Mouse (Mus musculus) stomach, postnatal 0 days (tissue): ENCODE results near the gene Nanog. TPM values are rescaled to one million over a fixed set of nuclear protein-coding genes. Genes with fewer than 3 reads are reported as not detected.

Source experiments
- ATAC-seq: fragments of 200-750 bp; cut with Nextera tagmentation; 2 replicates; pipeline ENCODE4 v1.8.0; 2017; ENCODE audit not compliant: low FRiP score, low TSS enrichment
- DNase-seq: peaks from one replicate; pipeline ENCODE4 v3.0.0-alpha.2; 2016; ENCODE audit warnings: low spot score
- H3K27ac ChIP-seq: fragments of 300-500 bp; sonication (generic); replicated peaks from 2 replicates; pipeline ENCODE4 v1.5.1; 2014; ENCODE audit warnings: mild to moderate bottlenecking, control low read depth
- H3K27me3 ChIP-seq: fragments of 300-500 bp; sonication (generic); 2 replicates; pipeline ENCODE4 v1.6.1; 2014; ENCODE audit warnings: low read length; ENCODE audit not compliant: control insufficient read depth, insufficient read depth
- H3K36me3 ChIP-seq: fragments of 300-500 bp; sonication (generic); 2 replicates; pipeline ENCODE4 v1.6.1; 2014; ENCODE audit warnings: low read length, mixed read lengths; ENCODE audit not compliant: control insufficient read depth, insufficient read depth
- H3K4me1 ChIP-seq: fragments of 300-500 bp; sonication (generic); replicated peaks from 2 replicates; pipeline ENCODE4 v1.6.1; 2014; ENCODE audit warnings: antibody characterized with exemption; ENCODE audit not compliant: control insufficient read depth, insufficient read depth
- H3K4me2 ChIP-seq: fragments of 300-500 bp; sonication (generic); replicated peaks from 2 replicates; pipeline ENCODE4 v1.6.1; 2014; ENCODE audit warnings: low read depth, mild to moderate bottlenecking, control low read depth, moderate library complexity
- H3K4me3 ChIP-seq: fragments of 300-500 bp; sonication (generic); 2 replicates; pipeline ENCODE4 v1.5.1; 2014; ENCODE audit warnings: low read depth, low read length, control low read depth
- H3K9ac ChIP-seq: fragments of 300-500 bp; sonication (generic); 2 replicates; pipeline ENCODE4 v1.6.1; 2014; ENCODE audit warnings: mild to moderate bottlenecking, low read length, control low read depth, mixed read lengths
- H3K9me3 ChIP-seq: fragments of 300-500 bp; sonication (generic); 2 replicates; pipeline ENCODE4 v1.6.1; 2016; ENCODE audit warnings: low read length; ENCODE audit not compliant: control insufficient read depth
- CTCF ChIP-seq: IDR thresholded peaks from 2 replicates; pipeline ENCODE4 v1.5.1; 2016; ENCODE audit warnings: antibody characterized with exemption, low read depth, mild to moderate bottlenecking, moderate library complexity
- EP300 ChIP-seq: optimal IDR thresholded peaks from 2 replicates; pipeline ENCODE3; 2016; ENCODE audit warnings: antibody characterized with exemption
- WGBS: fragments of 180-500 bp; shearing (Covaris S2); extraction: QIAGEN DNeasy Blood & Tissue Kit; methylation state at CpG from one replicate; pipeline ENCODE4 v1.1.7; 2014; 5-methylcytosine and 5-hydroxymethylcytosine counted together
- polyA plus RNA-seq: library from polyadenylated mRNA; unstranded; fragments of >200 nt; fragmentation: Nextera tagmentation; extraction: Ambion mirVana; gene quantifications from 2 replicates; pipeline ENCODE4 v1.2.1, GENCODE M21; 2015

Nanog gene
- polyA plus RNA-seq, 1 experiment from 2014 or later: 0.07 TPM

DNA sequence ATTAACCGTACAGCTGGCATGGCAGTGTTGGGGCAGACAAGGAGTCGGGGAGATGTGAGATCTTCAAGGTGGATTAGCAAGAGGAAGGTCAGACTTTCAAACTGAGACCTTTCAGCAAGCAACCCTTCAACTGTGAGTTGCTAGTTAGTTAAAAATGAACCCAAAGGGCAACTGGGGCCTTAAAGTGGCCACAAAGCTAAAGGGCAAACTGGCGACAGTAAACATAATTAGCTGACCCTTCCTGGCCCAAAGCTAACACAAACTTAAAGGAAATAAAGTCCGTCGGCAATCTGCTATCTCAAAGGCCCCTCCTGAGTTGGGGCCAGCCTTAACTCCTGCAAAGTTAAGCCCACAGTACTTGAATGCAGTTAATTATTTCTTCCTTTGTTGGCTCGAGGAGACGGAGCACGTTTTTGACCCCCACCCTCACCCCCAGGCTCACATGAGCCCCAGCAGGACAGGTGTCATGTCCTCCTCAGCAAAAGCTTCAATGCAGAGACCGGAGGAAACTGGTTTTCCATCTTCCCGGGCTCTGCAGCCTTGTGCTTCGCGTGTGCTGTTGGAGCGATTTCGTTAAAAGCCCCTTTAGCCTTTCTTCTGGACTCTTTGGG lies 43.6 kb upstream of the Nanog start:
- WGBS: 32% methylated on average over 14 of the region's 14 CpGs
- Histone ChIP-seq H3K27ac (no peak overlapping the region), H3K9me3 (no peaks in the 10 kb centered on the region), H3K9ac (no peak overlapping the region), H3K27me3 (no peaks in the 10 kb centered on the region), H3K4me2 (no peak overlapping the region), H3K36me3 (no peaks in the 10 kb centered on the region), H3K4me3 (no peak overlapping the region), H3K4me1 (no peaks in the 10 kb centered on the region)
- TF ChIP-seq EP300 (no peak), CTCF (no peak)
- ATAC-seq (no peak), DNase-seq (no peak)

DNA sequence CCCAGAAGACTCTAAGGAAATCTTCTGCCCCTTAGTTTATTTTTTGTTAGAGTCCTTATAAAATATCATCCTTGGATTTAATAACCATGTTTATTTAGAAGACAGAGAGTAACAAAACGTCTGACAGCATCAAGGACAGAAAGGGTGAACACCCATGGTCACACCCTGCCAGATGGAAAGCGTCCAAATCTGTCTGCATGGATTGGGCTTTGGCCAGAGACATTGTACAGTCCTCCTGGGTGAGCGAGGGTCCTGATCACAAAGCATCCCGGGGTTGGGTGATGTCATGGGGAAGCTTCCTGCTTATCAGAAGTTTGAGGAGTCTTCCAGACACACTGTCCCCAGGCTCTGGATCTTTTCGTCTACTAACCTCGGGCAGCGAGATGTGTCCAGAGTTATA lies 41.4 kb upstream of the Nanog start:
- H3K4me1 ChIP-seq: no peaks in the 10 kb centered on the region
- no peak overlapping the region for H3K4me2 ChIP-seq
- TF ChIP-seq EP300: no peak
- TF ChIP-seq CTCF: no peak
- no peak for DNase-seq
- H3K9me3 ChIP-seq: no peaks in the 10 kb centered on the region
- no peaks in the 10 kb centered on the region for H3K27me3 ChIP-seq
- no peak overlapping the region for H3K9ac ChIP-seq
- 55% methylated on average over 7 of the region's 7 CpGs for WGBS
- H3K27ac ChIP-seq: no peak overlapping the region
- H3K36me3 ChIP-seq: no peaks in the 10 kb centered on the region
- H3K4me3 ChIP-seq: no peak overlapping the region
- ATAC-seq: no peak

DNA sequence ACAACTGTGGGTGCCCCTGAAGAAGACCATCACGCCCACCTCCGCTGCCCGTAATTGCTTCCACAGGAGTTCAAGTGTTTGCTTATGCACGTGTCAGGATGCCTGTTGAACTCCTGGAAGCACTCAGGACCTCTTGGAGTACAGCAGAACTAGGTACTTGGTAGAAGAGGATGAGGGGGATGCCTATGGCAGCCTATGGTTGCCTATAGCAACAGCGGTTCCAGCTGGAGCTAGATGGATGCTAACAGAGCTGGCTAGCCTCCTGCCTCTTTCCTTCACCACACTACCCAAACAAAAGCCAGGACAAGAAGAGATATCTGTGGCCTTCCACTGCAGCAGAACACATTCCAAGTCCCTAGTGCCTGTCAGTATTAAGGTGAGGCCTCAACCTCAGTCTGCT lies 39.6 kb upstream of the Nanog start:
- H3K27ac ChIP-seq: no peak overlapping the region
- no peak overlapping the region for H3K4me2 ChIP-seq
- no peaks in the 10 kb centered on the region for H3K36me3 ChIP-seq
- 67% methylated on average over 5 of the region's 5 CpGs for WGBS
- no peaks in the 10 kb centered on the region for H3K4me1 ChIP-seq
- ATAC-seq (no peak), DNase-seq (no peak)
- no peak for TF ChIP-seq CTCF
- TF ChIP-seq EP300: no peak
- H3K27me3 ChIP-seq: no peaks in the 10 kb centered on the region
- H3K9me3 ChIP-seq: no peaks in the 10 kb centered on the region
- H3K4me3 ChIP-seq: no peak overlapping the region
- H3K9ac ChIP-seq: no peak overlapping the region

DNA sequence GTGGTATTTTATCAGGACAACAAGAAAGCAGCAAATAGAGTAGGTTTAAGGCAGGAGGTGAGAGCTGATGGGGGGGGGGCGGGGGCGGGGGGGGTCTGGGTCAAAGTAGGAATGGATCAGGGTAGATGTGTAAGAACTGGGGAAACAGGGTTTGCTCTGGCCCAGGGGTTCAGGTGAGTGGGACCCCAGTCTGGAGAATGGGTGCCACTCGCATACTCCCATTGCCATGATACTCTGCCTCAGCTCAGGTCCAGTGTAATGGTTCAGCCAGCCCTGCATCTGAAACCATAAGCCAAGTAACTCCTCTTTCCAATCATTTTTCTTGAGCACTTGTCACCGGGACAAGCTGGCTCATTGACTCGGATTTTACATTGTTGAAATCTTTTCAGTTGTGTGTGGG lies 38.5 kb upstream of the Nanog start:
- no peak for ATAC-seq
- 71% methylated on average over 5 of the region's 5 CpGs for WGBS
- Histone ChIP-seq H3K4me2 (no peak overlapping the region), H3K4me3 (no peak overlapping the region), H3K9ac (no peak overlapping the region), H3K4me1 (no peaks in the 10 kb centered on the region), H3K27ac (no peak overlapping the region), H3K9me3 (no peaks in the 10 kb centered on the region), H3K27me3 (no peaks in the 10 kb centered on the region), H3K36me3 (no peaks in the 10 kb centered on the region)
- no peak for DNase-seq
- no peak for TF ChIP-seq CTCF
- no peak for TF ChIP-seq EP300

DNA sequence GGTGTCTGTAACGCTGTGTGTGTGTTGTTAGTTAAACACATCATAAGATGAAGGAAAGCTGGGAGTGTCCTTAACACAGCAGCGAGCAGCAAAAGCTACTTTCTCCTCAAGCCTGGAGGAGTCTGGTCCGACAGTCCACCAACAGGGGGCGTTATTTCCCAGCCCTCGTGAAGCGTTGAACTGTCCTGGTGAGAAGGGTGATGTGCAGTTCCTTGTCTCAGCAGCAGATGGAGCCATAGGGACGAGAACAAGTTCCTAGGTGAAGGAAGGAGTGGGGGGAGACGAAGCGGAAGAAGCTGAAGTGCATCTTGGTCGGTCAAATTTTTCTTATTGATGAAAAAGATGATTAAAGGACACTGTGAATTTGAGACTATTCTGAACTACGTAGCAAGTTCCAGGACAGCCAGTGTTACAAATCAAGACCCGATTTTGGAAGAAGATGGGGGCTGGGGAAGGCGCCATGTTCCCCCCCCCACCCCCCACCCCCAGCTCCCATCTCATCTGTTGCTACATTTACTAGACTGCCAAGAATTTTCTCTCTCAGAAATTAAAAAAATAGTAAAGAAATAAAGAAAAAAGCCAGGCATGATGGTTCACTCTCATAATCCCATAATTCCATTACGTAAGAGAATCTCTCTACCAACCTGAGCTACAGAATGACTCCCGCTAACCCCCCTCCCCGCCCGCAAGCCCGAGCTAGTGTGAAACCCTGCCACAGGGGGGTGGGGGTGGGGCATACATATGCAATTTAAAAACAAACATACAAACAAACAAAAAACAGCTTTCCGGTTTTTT lies 37.7 kb upstream of the Nanog start:
- Histone ChIP-seq H3K4me1 (no peaks in the 10 kb centered on the region), H3K27ac (no peak overlapping the region), H3K9ac (no peak overlapping the region), H3K9me3 (no peaks in the 10 kb centered on the region), H3K4me3 (peak overlapping the region; percentile 25), H3K27me3 (no peaks in the 10 kb centered on the region), H3K36me3 (no peaks in the 10 kb centered on the region), H3K4me2 (peak overlapping the region; percentile 48)
- TF ChIP-seq EP300: no peak
- TF ChIP-seq CTCF: peak; percentile 100
- 6% methylated on average over 19 of the region's 19 CpGs for WGBS
- ATAC-seq (peak; percentile 85), DNase-seq (peak; percentile 91)

DNA sequence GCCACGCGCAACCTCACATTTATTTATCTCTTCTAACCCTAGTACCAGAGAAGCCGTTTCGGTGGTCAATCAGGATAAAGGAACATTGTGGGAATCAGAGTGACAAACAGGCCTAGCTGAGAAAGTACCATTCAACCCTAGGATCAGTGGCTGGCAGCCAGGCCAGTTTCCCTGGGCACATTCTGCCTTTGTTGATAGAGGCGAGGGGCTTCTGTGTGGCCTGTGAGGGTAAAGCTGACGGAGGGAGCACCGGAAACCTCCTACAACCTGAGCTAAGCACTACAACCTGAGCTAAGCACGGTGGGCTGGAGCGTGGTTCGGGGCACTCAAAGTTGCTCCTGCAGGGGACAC lies 37.1 kb upstream of the Nanog start:
- H3K4me3 ChIP-seq: no peak overlapping the region
- no peaks in the 10 kb centered on the region for H3K27me3 ChIP-seq
- H3K4me2 ChIP-seq: peak overlapping the region; percentile 48
- ATAC-seq (no peak), DNase-seq (no peak)
- 34% methylated on average over 10 of the region's 10 CpGs for WGBS
- no peaks in the 10 kb centered on the region for H3K9me3 ChIP-seq
- no peak overlapping the region for H3K27ac ChIP-seq
- H3K9ac ChIP-seq: no peak overlapping the region
- H3K4me1 ChIP-seq: no peaks in the 10 kb centered on the region
- TF ChIP-seq CTCF (no peak), EP300 (no peak)
- no peaks in the 10 kb centered on the region for H3K36me3 ChIP-seq
